Mouse (Mus musculus): Measurements from ENCODE around the gene Mtch1. TPM values are rescaled to one million over a fixed set of nuclear protein-coding genes. Genes with fewer than 3 reads are reported as not detected.
A peak's percentile ranks its signal among the peaks of the same experiment; 100 is the strongest.
"Not testable (repeated sequence)": the region's sequence is repeated elsewhere in the genome, so short reads cannot be mapped to it uniquely, and the experiment has no call there.

Mtch1 gene
- polyA plus RNA-seq (2015; fragmentation: Nextera tagmentation; extraction: Ambion mirVana) = 328 and 333 TPM in 2 replicates

DNA sequence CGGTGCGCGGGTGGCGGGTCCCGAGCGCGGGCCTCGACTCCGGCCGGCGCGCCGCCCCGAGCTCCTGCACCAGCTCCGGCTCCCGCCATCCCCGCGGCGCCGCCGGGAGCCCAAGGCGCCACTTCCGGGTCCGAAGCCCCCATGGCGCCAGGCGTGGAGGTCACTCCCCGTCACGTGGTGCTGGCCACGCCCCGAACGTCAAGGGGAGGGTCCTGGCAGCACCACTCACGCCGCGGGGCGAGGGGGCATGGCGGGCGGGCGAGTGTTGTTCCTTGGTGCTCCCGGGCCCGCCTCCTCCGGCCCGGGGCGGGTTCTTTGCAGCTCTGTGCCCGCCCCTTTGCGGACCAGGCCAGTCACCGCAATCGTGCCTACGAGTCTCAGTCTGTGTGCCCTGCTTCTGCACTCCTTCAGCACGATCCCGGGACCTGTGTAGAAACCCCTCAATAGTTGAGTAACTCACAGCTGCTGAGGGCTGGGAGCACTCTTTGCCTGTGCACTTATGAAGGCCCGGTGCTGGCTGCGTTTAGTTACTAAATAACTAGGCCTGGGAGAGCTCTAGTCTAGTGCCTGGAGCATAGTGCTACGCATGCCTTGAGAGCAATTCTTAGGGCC is at the start of gene Mtch1:
Gene Mtch1, minus strand, starts transcription at position 290 of the 612 bp plus-strand sequence.
- peak; percentile 96 for ATAC-seq (ENCODE audit: low FRiP score, low read depth)
- Histone ChIP-seq H3K4me3 (peak within 1 kb of the TSS; percentile 93), H3K9me3 (no peaks in the 10 kb centered on the region), H3K27ac (peak within 1 kb of the TSS; percentile 92), H3K4me1 (peaks cover 35% of the 10 kb centered on the region), H3K27me3 (no peaks in the 10 kb centered on the region), H3K36me3 (peaks cover 19% of the 10 kb centered on the region), H3K9ac (peak within 1 kb of the TSS; percentile 91), H3K4me2 (replicated peaks) (peak within 1 kb of the TSS; percentile 76)
- under 1% methylated on average over 43 of the region's 53 CpGs for WGBS

DNA sequence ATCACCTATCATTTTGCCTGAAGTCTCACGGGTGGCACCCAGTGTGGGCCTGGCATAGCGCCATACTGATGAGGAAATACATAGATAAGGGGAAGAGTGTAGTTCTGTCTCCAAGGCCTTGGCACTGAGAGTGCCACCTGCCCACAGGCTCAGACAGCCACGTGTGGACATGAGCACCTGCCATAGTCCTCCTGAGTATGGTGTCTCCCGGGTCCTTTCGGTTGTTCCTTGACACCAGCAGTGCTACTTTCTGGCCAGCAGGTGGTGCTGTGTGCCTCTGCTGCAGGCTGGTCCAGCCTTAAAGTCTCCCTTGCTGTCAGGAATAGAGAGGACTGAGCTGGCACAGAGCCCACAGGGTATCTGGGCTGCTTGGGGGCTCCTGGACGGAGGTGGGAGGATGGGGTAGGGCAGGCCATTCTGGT is 49.1 kb upstream of the Mtch1 start:
- H3K27ac ChIP-seq = no peak overlapping the region
- peaks cover 35% of the 10 kb centered on the region for H3K4me1 ChIP-seq
- H3K9ac ChIP-seq = no peak overlapping the region; the same call in 1 of the 2 replicates
- ATAC-seq (ENCODE audit: low FRiP score, low read depth) = peak; percentile 54; the same call in 1 of the 2 replicates
- no peak overlapping the region for H3K4me3 ChIP-seq
- H3K4me2 ChIP-seq (replicated peaks) = peak overlapping the region; percentile 77
- H3K27me3 ChIP-seq = no peaks in the 10 kb centered on the region
- WGBS = 21% methylated on average over 6 of the region's 6 CpGs
- no peaks in the 10 kb centered on the region for H3K9me3 ChIP-seq
- H3K36me3 ChIP-seq = no peaks in the 10 kb centered on the region

DNA sequence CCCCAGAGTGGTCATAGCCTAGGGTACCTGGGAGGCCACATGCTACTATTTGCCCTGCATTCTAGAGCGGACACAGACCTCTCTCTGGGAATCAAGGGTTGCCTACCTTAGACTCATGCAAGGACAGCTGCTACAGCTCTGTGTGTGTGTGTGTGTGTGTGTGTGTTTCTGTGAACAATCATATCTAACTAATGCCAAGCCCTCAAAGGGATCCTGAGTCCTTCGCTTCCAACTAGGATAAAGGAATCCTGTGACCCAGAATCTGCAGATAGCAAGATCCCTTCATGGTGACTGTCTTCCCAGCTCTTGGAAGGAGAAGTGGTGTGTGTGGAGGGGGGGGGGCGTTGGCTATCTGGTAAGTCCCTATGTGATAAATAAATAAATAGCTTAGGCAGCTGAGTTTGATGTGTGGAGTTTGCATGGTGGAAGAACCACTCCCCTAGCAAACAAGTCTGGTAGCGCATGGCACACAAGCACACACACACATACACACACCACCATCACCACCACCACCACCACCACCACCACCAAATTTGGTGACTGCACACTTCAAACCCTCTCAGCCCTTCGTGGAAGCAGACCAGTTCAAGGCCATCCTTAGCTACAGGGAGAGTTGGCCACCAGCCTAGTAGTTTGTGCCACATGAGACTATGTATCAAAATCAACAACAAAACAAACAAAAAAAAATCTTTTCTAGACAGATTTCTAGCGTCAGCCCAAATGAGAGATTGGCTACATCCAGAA is 48.5 kb upstream of the Mtch1 start:
- no peak overlapping the region for H3K4me2 ChIP-seq (replicated peaks)
- WGBS = 64% methylated on average over 6 of the region's 6 CpGs

DNA sequence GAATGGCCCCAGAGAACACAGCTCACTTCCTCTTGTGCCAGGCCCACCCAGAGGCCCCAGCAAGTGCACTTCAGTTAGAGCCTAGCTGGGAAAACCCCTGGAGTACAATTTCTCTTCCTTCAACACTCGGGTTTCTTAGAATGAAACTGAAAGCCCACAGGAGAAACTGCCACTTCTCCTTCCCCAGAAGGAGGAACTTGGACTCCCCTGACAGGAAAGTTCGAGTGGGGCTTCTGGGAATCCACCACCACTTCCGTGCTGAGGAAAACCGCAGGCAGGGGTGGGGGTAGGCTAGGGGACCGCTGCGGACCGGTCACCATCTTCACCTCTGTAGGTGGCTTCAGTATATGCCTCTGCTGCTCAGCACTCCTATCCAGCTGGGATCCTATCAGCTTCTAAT is 47.6 kb upstream of the Mtch1 start:
- no peaks in the 10 kb centered on the region for H3K27me3 ChIP-seq
- no peak overlapping the region for H3K4me2 ChIP-seq (replicated peaks)
- no peak overlapping the region for H3K9ac ChIP-seq
- H3K9me3 ChIP-seq = no peaks in the 10 kb centered on the region
- no peak for ATAC-seq (ENCODE audit: low FRiP score, low read depth)
- no peaks in the 10 kb centered on the region for H3K36me3 ChIP-seq
- WGBS = 63% methylated on average over 7 of the region's 7 CpGs
- H3K27ac ChIP-seq = no peak overlapping the region
- H3K4me1 ChIP-seq = peaks cover 35% of the 10 kb centered on the region
- no peak overlapping the region for H3K4me3 ChIP-seq

More for the DNA sequence above, 48.5 kb upstream of the Mtch1 start:
- H3K9me3 ChIP-seq = no peaks in the 10 kb centered on the region
- H3K4me3 ChIP-seq = no peak overlapping the region
- no peaks in the 10 kb centered on the region for H3K27me3 ChIP-seq
- peaks cover 35% of the 10 kb centered on the region for H3K4me1 ChIP-seq
- ATAC-seq (ENCODE audit: low FRiP score, low read depth) = no peak
- no peak overlapping the region for H3K27ac ChIP-seq
- H3K36me3 ChIP-seq = no peaks in the 10 kb centered on the region
- H3K9ac ChIP-seq = no peak overlapping the region

- 66% methylated on average over 2 of the region's 2 CpGs for WGBS
- not testable (repeated sequence) for ATAC-seq (ENCODE audit: low FRiP score, low read depth); H3K9me3 ChIP-seq
These were observed 47.0 kb upstream of the Mtch1 start for GRCm38 (mm10) chr17:29394761-29395160.

GRCm38 (mm10) chr17:29394106-29394760 is 46.5 kb upstream of the Mtch1 start:
- no peak overlapping the region for H3K4me2 ChIP-seq (replicated peaks)
- H3K9me3 ChIP-seq = no peaks in the 10 kb centered on the region
- no peak overlapping the region for H3K27ac ChIP-seq
- H3K4me3 ChIP-seq = no peak overlapping the region
- no peaks in the 10 kb centered on the region for H3K27me3 ChIP-seq
- no peak overlapping the region for H3K9ac ChIP-seq
- WGBS = 51% methylated on average over 9 of the region's 9 CpGs
- H3K36me3 ChIP-seq = no peaks in the 10 kb centered on the region
- peaks cover 30% of the 10 kb centered on the region for H3K4me1 ChIP-seq
- no peak for ATAC-seq (ENCODE audit: low FRiP score, low read depth)

More at GRCm38 (mm10) chr17:29394761-29395160, 47.0 kb upstream of the Mtch1 start:
- not testable (repeated sequence) for H3K4me2 ChIP-seq (replicated peaks); H3K4me3 ChIP-seq; H3K27ac ChIP-seq; H3K36me3 ChIP-seq; H3K27me3 ChIP-seq; H3K9ac ChIP-seq
- peaks cover 33% of the 10 kb centered on the region for H3K4me1 ChIP-seq

GRCm38 (mm10) chr17:29393335-29394089 is 45.8 kb upstream of the Mtch1 start:
- 74% methylated on average over 14 of the region's 14 CpGs for WGBS
- no peak for ATAC-seq (ENCODE audit: low FRiP score, low read depth)

DNA sequence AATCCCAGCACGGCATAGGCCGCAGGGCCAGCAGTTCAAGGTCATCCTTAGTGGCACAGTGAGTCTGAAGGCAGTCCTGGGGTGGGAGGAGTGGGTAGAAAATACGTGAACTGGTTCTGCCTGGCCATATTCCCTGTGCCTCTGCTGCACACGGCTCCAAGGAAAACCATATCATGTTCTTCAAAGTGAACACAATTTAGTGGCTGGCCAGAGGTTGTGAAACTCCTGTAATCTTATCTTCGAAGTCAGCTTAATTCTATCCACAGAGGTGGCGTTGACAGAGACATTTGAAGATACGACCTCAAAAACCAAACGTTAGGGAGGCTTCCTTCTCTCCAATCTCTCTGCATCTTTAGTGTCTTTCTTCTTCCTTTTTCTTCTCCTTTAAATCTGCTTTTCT is 43.5 kb upstream of the Mtch1 start:
- H3K36me3 ChIP-seq = no peaks in the 10 kb centered on the region
- no peak overlapping the region for H3K4me3 ChIP-seq
- H3K27me3 ChIP-seq = no peaks in the 10 kb centered on the region
- WGBS = 85% methylated on average over 8 of the region's 8 CpGs
- no peaks in the 10 kb centered on the region for H3K9me3 ChIP-seq
- ATAC-seq (ENCODE audit: low FRiP score, low read depth) = no peak
- no peak overlapping the region for H3K4me2 ChIP-seq (replicated peaks)
- 0 out of 2 replicates have a peak, but pooled peaks cover 4% of the 10 kb centered on the region for H3K4me1 ChIP-seq
- H3K9ac ChIP-seq = no peak overlapping the region
- H3K27ac ChIP-seq = no peak overlapping the region

More at GRCm38 (mm10) chr17:29393335-29394089, 45.8 kb upstream of the Mtch1 start:
- no peak overlapping the region for H3K4me3 ChIP-seq
- no peak overlapping the region for H3K27ac ChIP-seq
- no peaks in the 10 kb centered on the region for H3K27me3 ChIP-seq
- no peak overlapping the region for H3K9ac ChIP-seq
- no peak overlapping the region for H3K4me2 ChIP-seq (replicated peaks)
- peaks cover 22% of the 10 kb centered on the region for H3K4me1 ChIP-seq
- H3K9me3 ChIP-seq = no peaks in the 10 kb centered on the region
- H3K36me3 ChIP-seq = no peaks in the 10 kb centered on the region

GRCm38 (mm10) chr17:29388978-29389377 is 41.2 kb upstream of the Mtch1 start:
- H3K4me2 ChIP-seq (replicated peaks) = no peak overlapping the region
- no peaks in the 10 kb centered on the region for H3K9me3 ChIP-seq
- WGBS = 78% methylated on average over 11 of the region's 11 CpGs
- H3K9ac ChIP-seq = no peak overlapping the region
- ATAC-seq (ENCODE audit: low FRiP score, low read depth) = no peak
- H3K4me3 ChIP-seq = no peak overlapping the region
- no peaks in the 10 kb centered on the region for H3K27me3 ChIP-seq
- no peaks in the 10 kb centered on the region for H3K36me3 ChIP-seq
- 0 out of 2 replicates have a peak, but pooled peaks cover 3% of the 10 kb centered on the region for H3K4me1 ChIP-seq
- H3K27ac ChIP-seq = no peak overlapping the region

DNA sequence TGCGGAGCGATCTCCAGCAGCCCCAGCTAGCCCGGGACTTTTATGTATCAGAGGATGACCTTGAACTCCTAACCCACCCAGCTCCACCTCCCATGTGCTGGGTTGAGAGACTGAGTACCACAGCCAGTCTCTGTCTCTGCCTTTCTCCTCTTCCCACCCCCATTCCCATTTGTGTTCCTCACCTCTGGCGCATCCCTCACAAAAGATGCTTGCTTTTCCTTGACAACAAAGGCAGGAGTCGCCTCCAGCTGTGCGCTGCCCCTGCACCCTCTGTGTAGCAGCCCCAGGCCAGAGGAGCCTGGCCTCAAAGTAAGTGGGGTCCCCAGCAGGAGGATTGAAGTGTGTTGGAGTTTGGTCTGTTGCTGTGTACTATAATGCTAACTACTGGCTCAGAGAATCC is 38.0 kb upstream of the Mtch1 start:
- ATAC-seq (ENCODE audit: low FRiP score, low read depth) = no peak
- 48% methylated on average over 6 of the region's 6 CpGs for WGBS
- Histone ChIP-seq H3K9ac (no peak overlapping the region), H3K27me3 (no peaks in the 10 kb centered on the region), H3K27ac (no peak overlapping the region), H3K4me1 (0 out of 2 replicates have a peak, but pooled peaks cover 3% of the 10 kb centered on the region), H3K9me3 (no peaks in the 10 kb centered on the region), H3K36me3 (no peaks in the 10 kb centered on the region), H3K4me2 (replicated peaks) (no peak overlapping the region), H3K4me3 (no peak overlapping the region)

DNA sequence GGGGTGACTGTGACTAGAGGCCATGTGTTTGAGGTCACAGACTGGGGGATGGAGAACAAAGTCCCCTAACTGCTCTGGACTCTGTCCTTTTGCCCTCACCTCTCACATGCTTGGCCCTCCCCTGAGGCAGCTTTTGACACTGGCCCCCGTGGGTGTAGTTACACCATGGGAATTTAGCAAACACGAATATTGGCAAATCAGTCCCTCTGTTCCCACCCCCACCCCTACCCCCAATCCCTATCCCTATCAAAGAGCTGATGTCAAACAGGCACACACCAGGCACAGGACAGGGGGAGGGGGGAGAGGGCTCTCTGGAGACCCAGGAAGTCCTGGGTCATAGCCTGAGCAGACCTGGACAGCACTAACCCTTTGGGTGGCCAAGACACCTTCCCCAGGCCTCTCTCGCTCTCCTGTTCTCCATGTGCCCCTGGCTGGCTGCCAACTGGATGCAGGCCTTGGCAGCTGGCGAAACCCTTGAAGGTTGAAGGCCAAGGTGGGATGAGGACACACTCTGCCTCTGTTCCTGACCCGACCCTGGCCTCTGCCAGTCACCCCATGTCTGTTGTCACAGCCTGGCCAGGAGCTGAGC is 37.2 kb upstream of the Mtch1 start:
- Histone ChIP-seq H3K9ac (no peak overlapping the region), H3K27ac (no peak overlapping the region), H3K4me2 (replicated peaks) (no peak overlapping the region), H3K4me3 (no peak overlapping the region), H3K4me1 (0 out of 2 replicates have a peak, but pooled peaks cover 3% of the 10 kb centered on the region), H3K27me3 (no peaks in the 10 kb centered on the region), H3K9me3 (no peaks in the 10 kb centered on the region), H3K36me3 (no peaks in the 10 kb centered on the region)
- WGBS = 47% methylated on average over 5 of the region's 5 CpGs
- ATAC-seq (ENCODE audit: low FRiP score, low read depth) = no peak
